In the genomic region with DNA sequence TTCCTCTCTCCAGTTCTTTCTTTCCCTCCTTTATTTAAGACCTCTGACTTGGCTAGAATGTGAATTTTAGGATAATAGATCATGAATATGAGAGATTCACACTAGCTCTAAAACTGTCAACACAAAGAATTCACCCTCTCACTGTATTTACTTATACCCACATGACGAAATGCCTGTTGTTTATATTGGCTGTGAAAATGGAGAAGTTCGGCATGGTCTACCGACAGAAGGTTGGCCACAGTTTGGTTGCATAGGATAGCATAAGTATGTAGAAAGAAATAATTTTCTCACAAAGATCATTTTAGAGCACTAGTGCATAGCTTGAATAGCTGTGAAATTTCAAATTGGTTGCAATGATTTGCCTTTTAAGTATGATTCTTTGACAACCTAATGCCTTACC, we compare ENCODE assay signal across 19 mouse cellular contexts.
A peak's percentile ranks its signal among the peaks of the same experiment; 100 is the strongest.
DNase-seq lines count a peak whose midpoint lies in the region; ATAC-seq and TF ChIP-seq lines count a peak whose summit lies in the region.
"Had no signal": no experiment of that assay in that cellular context is flagged by ENCODE, and none has a peak within 500 bp of the region (broad histone marks: within the 10 kb centered on the region; RNA-seq: fewer than 3 reads in every experiment).

No protein-coding gene starts in this region.

- TF ChIP-seq EP300 in MEL (IDR thresholded peaks at IDR 0.05; ENCODE audit: low read depth in 1 of 2, low read length in 2 of 2), result peak; percentile 54 to 58; a peak in 3 of 4 replicates

- WGBS in liver, embryonic 13.5 days (ENCODE audit: insufficient replicate concordance), result 51% methylated on average over 3 of the region's 3 CpGs
- WGBS in lung, embryonic 16.5 days, result 25% methylated on average over 3 of the region's 3 CpGs

- no peaks in the 10 kb centered on the region for H3K36me3 ChIP-seq in liver, embryonic 13.5 days
- no peaks in the 10 kb centered on the region for H3K36me3 ChIP-seq in lung, embryonic 16.5 days (ENCODE audit: control insufficient read depth, insufficient read depth, low read length)
- peaks cover 0 to 33% of the 10 kb centered on the region in 2 experiments; a peak in 2 of 4 replicates for H3K36me3 ChIP-seq in MEL (ENCODE audit: control insufficient read depth in 1 of 2, insufficient read depth in 2 of 2, low read length in 2 of 2)
- H3K36me3 ChIP-seq: embryonic facial prominence, embryonic 12.5 days; forebrain, embryonic 12.5 days; heart, embryonic 12.5 days; hindbrain, embryonic 10.5 days had no signal

- TF ChIP-seq CTCF in MEL (IDR thresholded peaks at IDR 0.05 in 2 of 3, conservative IDR thresholded peaks at IDR 0.05 in 1 of 3; ENCODE audit: control insufficient read depth in 1 of 3, insufficient read depth in 1 of 3, low read depth in 2 of 3, low read length in 3 of 3, poor library complexity in 1 of 3, severe bottlenecking in 1 of 3), result no peak

- H3K27ac ChIP-seq in liver, embryonic 13.5 days, result no peak overlapping the region
- no peak overlapping the region for H3K27ac ChIP-seq in lung, embryonic 16.5 days (ENCODE audit: low read length)
- H3K27ac ChIP-seq in MEL (ENCODE audit: control insufficient read depth, low read depth, low read length), result peak overlapping the region; percentile 42; the same call in 1 of the 2 replicates
- H3K27ac ChIP-seq: embryonic facial prominence, embryonic 12.5 days; forebrain, embryonic 12.5 days; hindbrain, embryonic 10.5 days; hindbrain, embryonic 14.5 days had no signal

- TF ChIP-seq RAD21 in MEL (IDR thresholded peaks at IDR 0.05; ENCODE audit: low read depth, low read length), result no peak

- DNase-seq in liver, embryonic 13.5 days, result no peak
- DNase-seq in liver, result no peak
- no peak for DNase-seq in lung, postnatal 4 days
- peak; percentile 80 for DNase-seq in MEL (ENCODE audit: low read depth, low spot score)
- DNase-seq in lung, postnatal 36 days, result peak; percentile 14
- no peak for DNase-seq in natural killer cell, adult 2 months (ENCODE audit: low spot score in 2 of 2)
- DNase-seq: adrenal gland, postnatal 10 days; cerebellum, adult 11-12 months; cerebellum, adult 9-10 months; cerebellum, postnatal 25 days; gastrocnemius, postnatal 25 days had no signal

- H3K4me2 ChIP-seq in liver, embryonic 13.5 days, result no peak overlapping the region
- no peak overlapping the region for H3K4me2 ChIP-seq in lung, embryonic 16.5 days (ENCODE audit: low read depth, low read length)
- H3K4me2 ChIP-seq: embryonic facial prominence, embryonic 12.5 days; forebrain, embryonic 12.5 days; heart, embryonic 12.5 days; hindbrain, embryonic 14.5 days had no signal

- H3K27me3 ChIP-seq in liver, embryonic 13.5 days, result no peaks in the 10 kb centered on the region
- no peaks in the 10 kb centered on the region for H3K27me3 ChIP-seq in lung, embryonic 16.5 days (ENCODE audit: control insufficient read depth, insufficient read depth, low read depth, low read length)
- no peaks in the 10 kb centered on the region for H3K27me3 ChIP-seq in MEL (ENCODE audit: control insufficient read depth in 1 of 2, insufficient read depth in 2 of 2, low read length in 2 of 2)
- H3K27me3 ChIP-seq: CH12.LX; embryonic facial prominence, embryonic 12.5 days; forebrain, embryonic 12.5 days; heart, embryonic 12.5 days had no signal

- H3K9ac ChIP-seq in liver, embryonic 13.5 days, result no peak overlapping the region
- H3K9ac ChIP-seq in lung, embryonic 16.5 days (ENCODE audit: low read length), result no peak overlapping the region
- no peak overlapping the region for H3K9ac ChIP-seq in MEL (ENCODE audit: control insufficient read depth, low read depth, low read length, poor library complexity, severe bottlenecking)
- H3K9ac ChIP-seq: embryonic facial prominence, embryonic 12.5 days; forebrain, embryonic 12.5 days; heart, embryonic 12.5 days; hindbrain, embryonic 14.5 days had no signal

- no peak overlapping the region for H3K4me3 ChIP-seq in liver, embryonic 13.5 days (replicated peaks)
- no peak overlapping the region for H3K4me3 ChIP-seq in lung, embryonic 16.5 days (ENCODE audit: low read length)
- 0 out of 4 replicates have a peak overlapping the region, but pooled peaks of 1 of the 2 experiments have one; percentile 1 for H3K4me3 ChIP-seq in MEL (ENCODE audit: control insufficient read depth in 1 of 2, insufficient read depth in 1 of 2, low read depth in 2 of 2, low read length in 2 of 2)
- H3K4me3 ChIP-seq: embryonic facial prominence, embryonic 12.5 days; forebrain, embryonic 12.5 days; heart, embryonic 12.5 days; hindbrain, embryonic 10.5 days had no signal

- H3K79me2 ChIP-seq in MEL (ENCODE audit: control insufficient read depth, insufficient read depth, low read length, poor library complexity), result no peaks in the 10 kb centered on the region

- no peaks in the 10 kb centered on the region for H3K9me3 ChIP-seq in liver, embryonic 13.5 days (replicated peaks)
- H3K9me3 ChIP-seq in lung, embryonic 16.5 days (ENCODE audit: control insufficient read depth, low read length), result no peaks in the 10 kb centered on the region
- H3K9me3 ChIP-seq in MEL (replicated peaks; ENCODE audit: insufficient read depth, low read length), result no peaks in the 10 kb centered on the region
- H3K9me3 ChIP-seq: embryonic facial prominence, embryonic 12.5 days; forebrain, embryonic 12.5 days; heart, embryonic 12.5 days; hindbrain, embryonic 10.5 days had no signal

- no peak for TF ChIP-seq POLR2A in MEL (IDR thresholded peaks at IDR 0.05; ENCODE audit: control insufficient read depth in 1 of 2, insufficient read depth in 1 of 2, low read depth in 1 of 2, low read length in 2 of 2, poor library complexity in 1 of 2)

- 0 out of 2 replicates have a peak, but pooled peaks have one; percentile 12 for ATAC-seq in liver, embryonic 13.5 days (ENCODE audit: low read depth)
- ATAC-seq in lung, embryonic 16.5 days (ENCODE audit: low read depth), result peak; percentile 81
- ATAC-seq: forebrain, embryonic 16.5 days had no signal

- peaks cover 14% of the 10 kb centered on the region for H3K4me1 ChIP-seq in liver, embryonic 13.5 days (replicated peaks)
- no peaks in the 10 kb centered on the region for H3K4me1 ChIP-seq in lung, embryonic 16.5 days (replicated peaks; ENCODE audit: control insufficient read depth, insufficient read depth, low read length)
- H3K4me1 ChIP-seq in MEL (ENCODE audit: control insufficient read depth in 1 of 2, insufficient read depth in 2 of 2, low read length in 2 of 2), result peaks cover 20 to 23% of the 10 kb centered on the region in 2 experiments
- H3K4me1 ChIP-seq: embryonic facial prominence, embryonic 12.5 days; forebrain, embryonic 12.5 days; heart, embryonic 12.5 days had no signal

TF ChIP-seq in MEL, 35 proteins besides CTCF, POLR2A, EP300 and RAD21:
- TF ChIP-seq TCF12 (IDR thresholded peaks at IDR 0.05; ENCODE audit: low read depth, low read length) (0 out of 2 replicates have a peak, but pooled peaks have one; percentile 17), POLR2AphosphoS2 (IDR thresholded peaks at IDR 0.05; ENCODE audit: low read length) (no peak), CHD1 (IDR thresholded peaks at IDR 0.05; ENCODE audit: low read depth, low read length) (no peak), JUND (IDR thresholded peaks at IDR 0.05; ENCODE audit: low read depth, low read length) (no peak), MYB (IDR thresholded peaks at IDR 0.05; ENCODE audit: low read depth, low read length) (no peak), SMC3 (IDR thresholded peaks at IDR 0.05; ENCODE audit: low read depth, low read length) (no peak), CHD2 (IDR thresholded peaks at IDR 0.05; ENCODE audit: low read length) (no peak), ZKSCAN1 (IDR thresholded peaks at IDR 0.05; ENCODE audit: low read depth, low read length) (no peak), ZNF384 (IDR thresholded peaks at IDR 0.05; ENCODE audit: low read depth, low read length) (no peak), NRF1 (IDR thresholded peaks at IDR 0.05; ENCODE audit: insufficient read depth, low read depth, low read length, poor library complexity, severe bottlenecking) (no peak), MAX (IDR thresholded peaks at IDR 0.05; ENCODE audit: low read length) (no peak), SIN3A (IDR thresholded peaks at IDR 0.05; ENCODE audit: low read length) (peak; percentile 45; the same call in 1 of the 2 replicates), RCOR1 (IDR thresholded peaks at IDR 0.05; ENCODE audit: low read depth, low read length) (0 out of 2 replicates have a peak, but pooled peaks have one; percentile 13), ETS1 (IDR thresholded peaks at IDR 0.05; ENCODE audit: low read depth, low read length) (peak; percentile 67; the same call in 1 of the 2 replicates), BHLHE40 (IDR thresholded peaks at IDR 0.05; ENCODE audit: borderline replicate concordance, low read depth, low read length) (no peak), GABPA (IDR thresholded peaks at IDR 0.05; ENCODE audit: low read depth, low read length) (no peak), KAT2A (conservative IDR thresholded peaks at IDR 0.05; ENCODE audit: low read depth, low read length) (no peak), USF1 (IDR thresholded peaks at IDR 0.05; ENCODE audit: low read depth, low read length) (peak; percentile 24; the same call in 1 of the 2 replicates), GATA1 (IDR thresholded peaks at IDR 0.05; ENCODE audit: low read depth, low read length) (no peak), MAZ (IDR thresholded peaks at IDR 0.05; ENCODE audit: low read depth, low read length) (no peak), NELFE (IDR thresholded peaks at IDR 0.05; ENCODE audit: low read depth, low read length) (no peak), TBP (IDR thresholded peaks at IDR 0.05; ENCODE audit: low read depth, low read length) (no peak), ZMIZ1 (IDR thresholded peaks at IDR 0.05; ENCODE audit: low read depth, low read length) (no peak), E2F4 (IDR thresholded peaks at IDR 0.05; ENCODE audit: borderline replicate concordance, low read depth, low read length) (no peak)

Comparison
In these comparisons a context has a peak if more than half of its experiments do, and no peak if none do; other contexts are left out.
1. DNase-seq: peak in MEL (single experiment) and lung, postnatal 36 days (single experiment); none in liver, embryonic 13.5 days (single experiment), liver (single experiment), lung, postnatal 4 days (0 of 2) and natural killer cell, adult 2 months (0 of 2).